Mouse (Mus musculus) adrenal gland, postnatal 4 days (tissue): ENCODE results near the gene Zfp619. TPM values are rescaled to one million over a fixed set of nuclear protein-coding genes. Genes with fewer than 3 reads are reported as not detected.
"Not testable (repeated sequence)": the region's sequence is repeated elsewhere in the genome, so short reads cannot be mapped to it uniquely, and the experiment has no call there.

ENCODE experiments used
- DNase-seq, 2 experiments: peaks; one replicate each; pipeline ENCODE4 v3.0.0; 2021 to 2022; ENCODE audit warnings: low spot score in 2 of 2, mixed read lengths in 2 of 2
- total RNA-seq, 2 experiments: library from RNA; stranded (reverse); gene quantifications; 2 replicates each; pipeline ENCODE4 v1.2.3; 2021

Zfp619 gene
- total RNA-seq, 2 experiments from 2014 or later: 3.6 to 4.2 TPM

DNA sequence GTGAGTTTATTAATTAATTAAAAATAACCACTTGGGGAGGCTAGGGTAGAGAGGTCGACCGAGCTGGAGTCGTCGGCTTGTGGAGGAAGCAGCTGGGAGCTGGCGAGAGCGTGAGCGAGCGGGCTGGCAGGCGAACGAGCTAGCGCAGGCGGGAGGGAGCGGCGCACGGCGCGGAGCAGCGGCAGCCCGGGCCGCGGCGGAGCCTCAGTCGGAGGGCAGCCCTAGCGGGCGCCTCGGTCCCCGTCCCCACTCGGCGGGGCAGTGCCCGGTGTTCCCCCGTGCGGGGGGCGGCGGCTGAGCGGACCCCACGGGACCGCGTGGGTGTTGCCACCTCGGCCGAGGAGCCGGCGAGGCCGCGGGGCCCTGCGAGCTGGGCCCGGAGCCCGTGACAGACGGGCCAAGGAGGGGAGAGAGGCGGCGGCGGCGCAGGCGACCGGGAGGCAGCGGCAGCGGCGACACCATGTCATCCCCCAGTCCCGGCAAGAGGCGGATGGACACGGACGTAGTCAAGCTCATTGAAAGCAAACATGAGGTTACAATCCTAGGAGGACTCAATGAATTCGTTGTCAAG lies 71.0 kb downstream of the Zfp619 start:
- not testable (repeated sequence) for DNase-seq

DNA sequence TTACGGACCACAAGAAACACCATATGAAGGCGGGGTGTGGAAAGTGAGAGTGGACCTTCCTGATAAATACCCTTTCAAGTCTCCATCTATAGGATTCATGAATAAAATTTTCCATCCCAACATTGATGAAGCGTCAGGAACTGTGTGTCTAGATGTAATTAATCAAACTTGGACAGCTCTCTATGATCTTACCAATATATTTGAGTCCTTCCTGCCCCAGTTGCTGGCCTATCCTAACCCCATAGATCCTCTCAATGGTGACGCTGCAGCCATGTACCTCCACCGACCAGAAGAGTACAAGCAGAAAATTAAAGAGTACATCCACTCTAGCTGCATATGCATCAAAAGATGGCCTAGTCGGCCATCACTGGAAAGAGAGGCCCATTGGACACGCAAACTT lies 71.5 kb downstream of the Zfp619 start:
- DNase-seq: not testable (repeated sequence)

Other genes starting within 250 kb of the Zfp619 start
- not detected for gene Gm5114, start 104.6 kb upstream of the Zfp619 start, total RNA-seq